Mouse (Mus musculus) erythroblast, embryonic 14.5 days (primary cell): ENCODE data around the gene Pex16.

Source experiments
- GATA1 ChIP-seq: IDR thresholded peaks from 2 replicates; pipeline ENCODE4 v1.6.1; 2012; ENCODE audit warnings: low read length, inconsistent platforms, mixed read lengths
- TAL1 ChIP-seq: IDR thresholded peaks from 3 replicates; pipeline ENCODE4 v1.6.1; 2012; ENCODE audit warnings: low read length, inconsistent platforms, mixed read lengths

DNA sequence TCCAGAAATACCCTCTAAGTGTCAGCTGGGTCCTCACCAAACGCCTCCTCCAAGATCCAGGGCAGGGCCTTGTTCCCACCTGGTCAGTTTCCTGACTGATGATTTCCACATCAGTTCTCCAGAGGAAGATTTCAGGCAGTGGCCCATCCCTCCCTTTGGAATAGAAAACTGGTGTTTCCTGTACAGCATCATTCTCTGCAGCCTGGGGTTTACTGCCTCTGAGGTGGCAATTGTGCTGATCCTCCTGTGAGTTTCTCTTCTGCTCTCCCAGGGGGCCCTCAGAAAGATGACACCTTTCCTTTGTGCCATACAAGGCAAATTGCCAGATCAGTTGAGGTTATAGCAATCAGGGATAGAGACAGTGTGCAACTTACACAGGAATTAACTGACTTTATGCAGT, 48.3 kb upstream of the Pex16 start:
- TF ChIP-seq GATA1 (no peak), TAL1 (no peak)
